In the genomic region with DNA sequence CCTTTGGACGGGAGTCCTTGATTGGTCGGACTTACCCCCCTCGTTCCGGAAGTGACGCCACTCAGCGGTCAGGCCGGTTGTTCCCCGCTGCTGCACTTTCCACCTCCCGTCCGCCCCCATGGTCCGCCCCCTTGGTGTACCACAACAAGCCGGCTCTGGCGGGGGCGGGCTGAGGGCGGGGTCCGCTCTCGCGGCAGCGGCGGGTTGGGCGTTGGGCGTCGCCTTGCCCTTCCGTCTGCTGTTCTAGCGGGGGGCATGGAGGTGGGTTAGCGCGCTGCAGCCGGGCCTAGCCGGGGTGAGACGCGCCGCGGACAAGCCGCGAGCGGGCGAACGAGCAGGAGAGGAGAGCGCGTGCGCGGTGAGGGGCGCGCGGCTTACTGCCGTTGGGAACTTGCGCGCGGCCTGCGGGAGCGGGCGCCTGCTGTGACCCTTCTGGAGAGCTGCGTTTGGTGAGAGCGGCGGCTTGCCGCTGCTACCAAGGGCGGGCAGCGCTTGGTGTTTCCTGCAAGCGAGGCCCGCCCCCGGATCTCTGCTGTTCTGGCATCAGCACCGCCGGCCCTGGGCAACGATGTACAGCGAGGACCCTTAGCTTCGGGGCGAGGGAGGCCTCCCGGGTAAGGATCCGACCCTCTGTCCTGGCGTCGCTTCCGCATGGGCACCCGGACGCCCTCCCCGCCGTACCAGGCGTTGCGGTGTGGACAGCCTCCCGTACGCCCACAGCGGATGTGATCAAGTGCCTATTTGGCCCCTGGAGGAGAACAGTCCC, we compare ENCODE assay signal across 8 mouse cellular contexts. TPM values are rescaled to one million over a fixed set of nuclear protein-coding genes. Genes with fewer than 3 reads are reported as not detected.
DNase-seq lines count a peak whose midpoint lies in the region; ATAC-seq and TF ChIP-seq lines count a peak whose summit lies in the region.

No protein-coding gene starts in this region.

- TF ChIP-seq EP300 in heart, adult 2 months (IDR thresholded peaks at IDR 0.05; ENCODE audit: insufficient read depth, low read depth, low read length) = no peak; the same call in 1 of the 2 replicates

- H3K9ac ChIP-seq in embryonic facial prominence, embryonic 14.5 days (ENCODE audit: low read depth, low read length) = peak overlapping the region; percentile 87
- H3K9ac ChIP-seq in heart, adult 2 months (ENCODE audit: low read depth, low read length) = peak overlapping the region; percentile 86
- peak overlapping the region; percentile 92 for H3K9ac ChIP-seq in limb, embryonic 13.5 days
- H3K9ac ChIP-seq in midbrain, embryonic 16.5 days (ENCODE audit: low read depth, low read length) = peak overlapping the region; percentile 89

- H3K4me3 ChIP-seq in embryonic facial prominence, embryonic 14.5 days (ENCODE audit: low read depth, low read length) = peak overlapping the region; percentile 80
- peak overlapping the region; percentile 93 for H3K4me3 ChIP-seq in heart, adult 2 months
- H3K4me3 ChIP-seq in limb, embryonic 13.5 days = peak overlapping the region; percentile 82
- H3K4me3 ChIP-seq in midbrain, embryonic 16.5 days (ENCODE audit: low read depth, low read length) = peak overlapping the region; percentile 85

- WGBS in embryonic facial prominence, embryonic 14.5 days = 0% methylated on average over 32 of the region's 81 CpGs
- WGBS in heart, adult 2 months = under 1% methylated on average over 79 of the region's 81 CpGs
- WGBS in limb, embryonic 13.5 days = under 1% methylated on average over 73 of the region's 81 CpGs
- under 1% methylated on average over 63 of the region's 81 CpGs for WGBS in midbrain, embryonic 16.5 days

- 0 out of 2 replicates have a peak, but pooled peaks have one; percentile 3 for TF ChIP-seq CTCF in heart, adult 2 months (IDR thresholded peaks at IDR 0.05)

- peak; percentile 98 for ATAC-seq in embryonic facial prominence, embryonic 14.5 days (ENCODE audit: low read depth)
- peak; percentile 99 for ATAC-seq in limb, embryonic 13.5 days (ENCODE audit: low FRiP score, low read depth)
- peak; percentile 98 for ATAC-seq in midbrain, embryonic 16.5 days

- peak overlapping the region; percentile 88 for H3K27ac ChIP-seq in embryonic facial prominence, embryonic 14.5 days (replicated peaks; ENCODE audit: low read depth, low read length)
- H3K27ac ChIP-seq in heart, adult 2 months = peak overlapping the region; percentile 93
- peak overlapping the region; percentile 93 for H3K27ac ChIP-seq in limb, embryonic 13.5 days
- H3K27ac ChIP-seq in midbrain, embryonic 16.5 days (ENCODE audit: low read length) = peak overlapping the region; percentile 90

- H3K9me3 ChIP-seq in embryonic facial prominence, embryonic 14.5 days (ENCODE audit: control insufficient read depth, low read length) = no peaks in the 10 kb centered on the region
- no peaks in the 10 kb centered on the region for H3K9me3 ChIP-seq in limb, embryonic 13.5 days
- H3K9me3 ChIP-seq in midbrain, embryonic 16.5 days (replicated peaks; ENCODE audit: control insufficient read depth, low read length, poor library complexity, severe bottlenecking) = no peaks in the 10 kb centered on the region

- TF ChIP-seq POLR2A in heart, adult 2 months (IDR thresholded peaks at IDR 0.05; ENCODE audit: insufficient read depth, low read depth, low read length) = no peak; the same call in 1 of the 2 replicates

- peak; percentile 98 for DNase-seq in 3T3-L1 (ENCODE audit: low read depth, low spot score)
- DNase-seq in adrenal gland, postnatal 4 days (ENCODE audit: low spot score in 2 of 2) = peak; percentile 97 to 99
- DNase-seq in embryonic facial prominence, embryonic 14.5 days (ENCODE audit: low spot score) = peak; percentile 100
- DNase-seq in heart, adult 2 months = peak; percentile 99 to 100
- peak; percentile 99 to 100 for DNase-seq in kidney, adult 8-10 months
- DNase-seq in spleen, postnatal 10 days (ENCODE audit: low spot score in 2 of 2) = peak; percentile 95 to 100

- peak overlapping the region; percentile 77 for H3K4me2 ChIP-seq in embryonic facial prominence, embryonic 14.5 days (ENCODE audit: low read depth, low read length)
- peak overlapping the region; percentile 81 for H3K4me2 ChIP-seq in limb, embryonic 13.5 days (replicated peaks)
- peak overlapping the region; percentile 75 for H3K4me2 ChIP-seq in midbrain, embryonic 16.5 days (ENCODE audit: low read length)

- intact Hi-C loops in heart, adult 2 months (cut with DNase I) = loop anchor here (2.0 to 10.0 kb wide), 3 partner anchors 20 to 280 kb away; partner anchors contain the start of genes Ddx31, Gtf3c4 and Ttf1

- peaks cover 9% of the 10 kb centered on the region for H3K4me1 ChIP-seq in embryonic facial prominence, embryonic 14.5 days (ENCODE audit: control insufficient read depth, insufficient read depth, low read length)
- no peaks in the 10 kb centered on the region; the same call in 1 of the 2 replicates for H3K4me1 ChIP-seq in heart, adult 2 months (ENCODE audit: control insufficient read depth, insufficient read depth, low read length)
- H3K4me1 ChIP-seq in limb, embryonic 13.5 days = peaks cover 12% of the 10 kb centered on the region
- peaks cover 10% of the 10 kb centered on the region for H3K4me1 ChIP-seq in midbrain, embryonic 16.5 days (ENCODE audit: control insufficient read depth, insufficient read depth, low read length)

- H3K36me3 ChIP-seq in embryonic facial prominence, embryonic 14.5 days (ENCODE audit: control insufficient read depth, insufficient read depth, low read length) = peaks cover 31% of the 10 kb centered on the region
- peaks cover 6% of the 10 kb centered on the region for H3K36me3 ChIP-seq in heart, adult 2 months (ENCODE audit: control insufficient read depth, insufficient read depth, low read length)
- H3K36me3 ChIP-seq in limb, embryonic 13.5 days = peaks cover 35% of the 10 kb centered on the region
- H3K36me3 ChIP-seq in midbrain, embryonic 16.5 days (ENCODE audit: control insufficient read depth, insufficient read depth, low read length) = peaks cover 13% of the 10 kb centered on the region

- H3K79me2 ChIP-seq in heart, adult 2 months (replicated peaks; ENCODE audit: control insufficient read depth, insufficient read depth, low read length) = no peaks in the 10 kb centered on the region

- H3K27me3 ChIP-seq in embryonic facial prominence, embryonic 14.5 days (replicated peaks; ENCODE audit: control insufficient read depth, insufficient read depth, low read length) = no peaks in the 10 kb centered on the region
- H3K27me3 ChIP-seq in heart, adult 2 months (ENCODE audit: control insufficient read depth, insufficient read depth, low read length) = no peaks in the 10 kb centered on the region
- H3K27me3 ChIP-seq in limb, embryonic 13.5 days = no peaks in the 10 kb centered on the region
- H3K27me3 ChIP-seq in midbrain, embryonic 16.5 days (ENCODE audit: control insufficient read depth, insufficient read depth, low read depth, low read length) = no peaks in the 10 kb centered on the region

RNA-seq across cellular contexts. Expression of gene Setx, which starts 1.1 kb away (rescaled TPM):
- total RNA-seq in adrenal gland, postnatal 4 days (2021) = 10 to 100 TPM; 39.9 to 43.6 TPM
- 9.3 and 11.6 TPM in 2 replicates for polyA plus RNA-seq in embryonic facial prominence, embryonic 14.5 days (2014; fragmentation: Nextera tagmentation; extraction: Ambion mirVana)
- total RNA-seq in heart, adult 2 months (2021) = 10 to 100 TPM; 23.8 to 33.4 TPM
- polyA plus RNA-seq in heart, adult 2 months (2012; rRNA removed) = 4.0 and 7.7 TPM in 2 replicates
- polyA plus RNA-seq in limb, embryonic 13.5 days (2015; fragmentation: Nextera tagmentation; extraction: Ambion mirVana) = 9.8 and 11.1 TPM in 2 replicates
- 12.2 and 13.4 TPM in 2 replicates for polyA plus RNA-seq in midbrain, embryonic 16.5 days (2015; fragmentation: Nextera tagmentation; extraction: Ambion mirVana)

Comparison
In these comparisons a context has a peak if more than half of its experiments do, and no peak if none do; other contexts are left out.
1. Peak in every context shown above with its lines: DNase-seq, ATAC-seq, H3K4me3 ChIP-seq and H3K27ac ChIP-seq.